Mouse (Mus musculus): ENCODE results near the gene Dppa2.

Dppa2 gene

GRCm38 (mm10) chr16:48347246-48347645 is 43.5 kb downstream of the Dppa2 start:
- DNase-seq, result no peak

- DNase-seq, result no peak
Measured at GRCm38 (mm10) chr16:48355716-48356115, 52.0 kb downstream of the Dppa2 start.

- no peak for DNase-seq
Measured at GRCm38 (mm10) chr16:48356417-48356816, 52.7 kb downstream of the Dppa2 start.

DNA sequence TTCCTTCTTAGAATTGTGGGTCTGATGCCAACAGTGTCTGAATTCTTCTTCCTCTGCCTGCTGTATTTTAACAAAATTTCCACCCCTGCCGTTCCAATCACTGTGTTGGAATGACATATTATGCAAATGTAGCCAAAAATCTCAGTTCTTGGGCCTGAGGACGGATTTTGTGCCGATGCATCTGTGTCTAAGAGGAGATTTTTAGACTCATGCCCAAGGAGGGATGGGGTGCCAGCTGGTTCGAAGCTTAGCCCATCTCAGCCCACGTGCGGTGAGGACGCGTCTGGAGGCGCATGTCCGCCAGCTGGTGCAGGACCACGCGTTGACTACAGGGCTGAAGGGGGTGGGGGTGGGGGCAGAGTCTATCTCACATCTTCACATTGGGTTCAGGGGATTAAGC is 57.2 kb downstream of the Dppa2 start:
- DNase-seq, result no peak

GRCm38 (mm10) chr16:48366801-48367200 is 63.1 kb downstream of the Dppa2 start:
- no peak for DNase-seq

DNA sequence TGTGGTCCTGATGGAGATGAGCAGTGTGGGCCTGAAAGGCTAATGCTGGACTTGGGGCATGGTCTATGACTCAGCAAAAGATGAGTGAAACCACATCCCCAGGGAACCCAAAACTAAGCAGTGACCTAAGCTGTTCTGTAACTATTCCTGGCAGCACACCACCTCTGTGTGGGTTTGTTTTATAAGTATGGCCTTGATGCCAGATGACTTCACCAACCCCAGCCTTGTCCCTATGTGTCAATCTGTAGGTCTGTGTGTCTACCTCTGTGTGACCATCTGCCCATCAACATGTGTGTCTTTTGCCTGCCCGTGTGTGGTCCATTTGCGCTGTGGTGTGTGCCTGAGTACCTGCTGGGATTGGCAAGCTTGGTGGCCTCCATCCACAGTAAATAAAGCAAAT is 64.4 kb downstream of the Dppa2 start:
- no peak for DNase-seq
